Mouse (Mus musculus): ENCODE results near the gene 6430571L13Rik.

6430571L13Rik gene

DNA sequence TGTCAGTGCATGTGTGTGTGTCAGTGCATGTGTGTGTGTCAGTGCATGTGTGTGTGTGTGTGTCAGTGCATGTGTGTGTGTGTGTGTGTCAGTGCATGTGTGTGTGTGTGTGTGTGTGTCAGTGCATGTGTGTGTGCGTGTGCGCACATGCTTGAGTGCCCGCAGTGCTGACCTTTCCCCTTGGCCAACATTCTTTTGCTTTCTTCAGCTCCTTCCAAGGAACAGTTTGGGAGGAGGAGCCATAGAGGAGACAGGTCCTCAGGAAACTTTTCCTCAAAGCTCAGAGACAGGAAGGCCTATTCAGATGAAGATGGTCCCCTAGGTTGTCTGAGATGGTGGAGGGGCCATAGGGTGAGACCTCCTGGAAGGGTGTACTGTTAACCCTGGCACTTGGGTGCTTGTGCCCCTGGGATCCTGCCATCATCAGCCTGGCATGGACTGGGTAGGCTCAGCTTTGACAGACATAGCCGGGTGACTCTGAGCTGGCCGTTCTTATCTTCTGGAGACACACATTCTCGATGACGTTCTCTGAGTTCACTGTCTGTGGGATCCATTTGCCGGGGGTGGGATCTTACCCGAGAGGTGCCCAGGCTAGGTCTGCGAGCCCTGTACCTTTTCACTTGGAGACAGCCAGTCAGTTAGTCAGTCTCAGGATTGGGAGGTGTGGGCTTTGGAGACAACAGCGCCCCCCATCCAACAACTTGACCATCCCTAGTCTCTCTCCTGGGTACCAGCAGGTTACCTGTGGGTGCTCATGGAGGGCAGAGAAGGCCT is 33.1 kb upstream of the 6430571L13Rik start:
- no peak for DNase-seq (ENCODE audit: low spot score in 2 of 2)

DNA sequence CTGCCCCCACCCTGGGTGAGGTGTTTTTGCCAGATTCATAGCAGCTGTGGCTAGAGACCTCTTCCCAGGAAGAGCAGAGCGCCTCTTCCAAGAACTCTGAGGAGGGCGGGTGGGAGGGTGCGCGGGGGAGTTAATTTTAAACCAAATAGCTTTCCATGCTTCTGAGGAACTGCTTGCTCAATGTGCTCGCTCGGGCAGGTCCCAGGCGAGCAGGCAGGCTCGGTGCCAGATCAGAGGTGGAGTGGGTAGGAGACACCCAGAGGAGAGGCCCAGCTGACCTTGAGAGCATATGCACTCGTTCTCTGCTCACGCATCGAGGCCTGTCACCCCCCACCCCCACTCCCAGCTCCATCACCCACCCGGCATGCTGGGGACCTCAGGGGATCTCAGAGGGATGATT is 32.5 kb upstream of the 6430571L13Rik start:
- no peak for DNase-seq (ENCODE audit: low spot score in 2 of 2)

DNA sequence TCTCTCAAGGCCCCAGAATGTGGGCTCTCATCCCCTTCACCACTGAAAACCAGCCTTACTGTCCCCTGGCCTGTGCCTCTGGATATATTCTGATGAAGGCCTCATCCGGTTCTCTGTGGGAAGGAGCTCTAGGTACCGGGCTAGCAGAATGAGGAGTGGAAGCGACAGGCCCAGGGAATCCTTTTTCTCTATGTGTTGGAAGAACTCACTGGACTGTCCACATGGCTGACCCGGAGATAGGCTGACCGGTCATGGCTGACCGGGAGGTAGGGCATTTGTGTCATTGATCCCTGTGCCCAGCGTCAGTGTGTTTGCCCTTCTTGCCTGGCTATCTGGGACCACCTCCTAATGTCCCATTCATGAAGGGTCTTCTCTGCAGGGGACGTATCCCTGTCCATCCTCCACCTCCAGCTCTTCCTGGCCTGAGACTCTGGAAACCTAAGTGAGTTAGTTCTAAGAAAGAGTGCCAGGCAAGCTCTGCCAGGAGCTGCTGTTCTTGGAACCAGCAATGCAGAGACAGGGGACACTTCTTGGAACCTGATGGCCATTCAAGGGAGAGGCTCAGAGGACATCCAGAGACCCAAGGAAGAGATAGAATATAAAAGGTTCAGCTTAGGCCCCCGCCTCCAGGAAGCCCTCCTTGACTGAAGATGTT is 31.9 kb upstream of the 6430571L13Rik start:
- DNase-seq (ENCODE audit: low spot score in 2 of 2), result no peak

- no peak for DNase-seq (ENCODE audit: low spot score in 2 of 2)
Observed at GRCm38 (mm10) chr9:107309171-107309570, 31.2 kb upstream of the 6430571L13Rik start.

- DNase-seq (ENCODE audit: low spot score in 2 of 2), result no peak
Observed at GRCm38 (mm10) chr9:107309600-107309999, 30.8 kb upstream of the 6430571L13Rik start.

- no peak for DNase-seq (ENCODE audit: low spot score in 2 of 2)
Observed at GRCm38 (mm10) chr9:107312811-107313584, 27.4 kb upstream of the 6430571L13Rik start.

GRCm38 (mm10) chr9:107313926-107314325 is 26.5 kb upstream of the 6430571L13Rik start:
- DNase-seq (ENCODE audit: low spot score in 2 of 2), result no peak

DNA sequence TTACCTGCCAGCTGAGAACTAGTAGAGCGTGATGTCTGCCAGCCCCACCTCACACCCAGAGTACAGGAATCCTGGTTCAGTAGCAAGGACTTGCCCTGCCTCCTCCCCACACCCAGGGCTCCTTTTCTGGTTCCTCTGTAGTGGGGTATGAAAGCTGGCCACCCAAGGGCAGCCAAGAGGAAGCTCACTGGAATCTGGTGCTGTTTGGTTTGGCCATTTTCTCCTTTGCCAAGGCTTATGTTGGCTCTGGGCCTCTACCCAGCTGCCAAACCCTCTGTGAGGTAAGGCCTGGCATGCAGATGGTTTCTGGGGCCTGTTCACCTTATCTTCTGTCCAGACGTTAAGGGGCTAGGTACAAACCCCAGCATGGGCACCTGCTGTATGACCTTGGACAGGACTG is 24.6 kb upstream of the 6430571L13Rik start:
- no peak for DNase-seq (ENCODE audit: low spot score in 2 of 2)

DNA sequence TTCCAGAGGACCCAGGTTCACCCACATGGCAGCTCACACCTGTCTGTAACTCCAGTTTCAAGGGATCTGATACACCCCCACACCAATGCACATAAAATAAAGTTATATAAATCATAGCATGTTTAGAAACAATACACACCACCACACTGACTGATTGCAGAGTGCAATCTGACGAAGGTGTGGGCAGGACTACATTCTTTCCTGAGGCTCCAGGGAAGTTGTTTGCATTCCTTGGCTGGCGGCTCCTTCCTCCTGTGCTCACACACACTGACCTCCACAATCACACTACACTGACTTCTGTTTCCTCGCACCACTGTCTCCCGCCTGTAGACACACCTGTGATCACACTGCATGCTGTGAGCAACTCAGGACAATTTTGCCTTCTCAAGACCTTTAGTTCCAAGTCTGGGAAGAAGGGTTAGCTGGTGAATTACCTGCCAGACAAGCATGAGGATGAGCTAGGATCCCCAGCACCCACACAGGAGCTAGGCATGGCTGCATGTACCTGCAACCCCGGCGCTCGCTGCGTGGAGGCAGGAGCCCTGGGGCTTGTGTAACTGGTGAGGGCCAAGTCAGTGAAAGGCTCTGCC is 17.8 kb upstream of the 6430571L13Rik start:
- no peak for DNase-seq (ENCODE audit: low spot score in 2 of 2)

DNA sequence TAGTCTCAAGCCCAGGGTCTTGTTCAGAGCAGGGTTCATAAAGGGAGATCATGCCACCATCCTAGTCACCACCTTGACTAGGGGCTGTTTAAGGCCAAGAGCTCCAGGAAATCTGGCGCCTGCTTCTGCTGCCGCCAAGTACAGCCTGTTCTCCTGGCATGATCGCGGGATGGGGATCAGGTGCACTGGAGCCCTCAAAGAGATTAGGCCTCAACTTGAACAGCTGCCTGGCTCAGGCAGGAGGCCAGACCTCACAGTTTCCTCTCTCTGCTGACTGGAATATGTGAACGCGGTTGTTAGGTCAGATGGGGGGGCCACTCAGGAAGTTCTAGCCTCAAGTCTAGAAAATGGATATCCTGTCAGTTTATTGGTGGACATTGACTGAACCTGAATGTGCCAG is 16.8 kb upstream of the 6430571L13Rik start:
- no peak for DNase-seq (ENCODE audit: low spot score in 2 of 2)

GRCm38 (mm10) chr9:107324799-107325561 is 15.4 kb upstream of the 6430571L13Rik start:
- no peak for DNase-seq (ENCODE audit: low spot score in 2 of 2)

DNA sequence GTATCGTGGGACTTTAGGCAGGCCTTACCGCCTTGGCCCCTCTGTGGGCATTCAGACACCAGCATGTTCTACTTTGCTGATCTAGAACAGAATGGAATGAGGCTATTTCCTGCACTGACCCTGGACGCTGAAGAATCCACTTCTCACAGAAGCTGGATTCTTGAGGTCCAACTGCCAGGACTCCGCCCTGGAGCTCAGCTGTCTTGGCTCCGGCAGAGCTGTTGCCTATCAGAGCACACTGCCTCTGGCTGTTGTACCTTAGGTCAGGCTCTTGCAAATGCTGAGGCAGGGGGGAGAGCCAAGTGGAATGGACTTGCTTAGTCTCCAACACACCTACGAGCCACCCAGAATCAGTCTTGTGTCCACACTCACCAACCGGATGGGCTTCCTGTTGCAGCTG is 14.5 kb upstream of the 6430571L13Rik start:
- DNase-seq (ENCODE audit: low spot score in 2 of 2), result no peak

- DNase-seq (ENCODE audit: low spot score in 2 of 2), result no peak
Observed at GRCm38 (mm10) chr9:107327879-107328620, 12.4 kb upstream of the 6430571L13Rik start.

DNA sequence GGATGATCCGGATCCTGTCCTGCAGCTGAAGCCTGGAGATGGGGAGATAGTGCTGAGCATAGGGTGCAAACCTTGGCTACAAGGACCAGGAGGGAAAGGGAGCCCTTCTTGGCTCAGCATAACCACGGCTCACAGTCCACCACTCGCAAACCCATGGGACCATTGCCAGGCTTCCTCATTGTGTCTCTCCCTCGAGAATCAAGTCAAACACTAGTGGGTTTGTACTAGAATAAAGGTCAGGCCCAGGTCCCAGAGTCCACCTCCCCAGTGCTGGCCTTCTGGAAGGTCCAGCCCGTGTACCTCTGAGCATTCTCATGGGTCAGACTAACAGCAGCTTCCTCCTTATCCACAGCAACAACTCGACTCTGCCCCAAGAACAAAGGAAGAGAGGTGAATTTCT is 9.6 kb upstream of the 6430571L13Rik start:
- no peak for DNase-seq (ENCODE audit: low spot score in 2 of 2)

DNA sequence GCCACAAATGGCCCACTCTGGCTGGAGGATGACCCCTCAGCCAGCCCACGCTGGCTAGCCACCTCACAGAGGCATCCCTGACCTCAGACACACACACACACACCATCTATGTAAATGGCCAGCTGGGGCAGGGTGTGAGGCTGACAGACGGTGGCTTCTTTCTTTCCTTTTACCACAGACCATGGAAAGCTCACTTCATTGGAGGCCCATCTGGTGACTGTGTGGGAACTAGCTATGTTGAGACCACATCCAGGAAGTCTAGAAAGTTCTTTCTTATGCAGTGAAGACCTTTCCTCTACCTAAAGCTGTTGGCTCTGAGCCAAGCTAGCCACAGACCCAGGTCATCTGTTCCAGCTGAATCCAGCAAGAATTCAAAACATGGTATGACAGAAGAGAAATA is 6.7 kb upstream of the 6430571L13Rik start:
- DNase-seq (ENCODE audit: low spot score in 2 of 2), result no peak

DNA sequence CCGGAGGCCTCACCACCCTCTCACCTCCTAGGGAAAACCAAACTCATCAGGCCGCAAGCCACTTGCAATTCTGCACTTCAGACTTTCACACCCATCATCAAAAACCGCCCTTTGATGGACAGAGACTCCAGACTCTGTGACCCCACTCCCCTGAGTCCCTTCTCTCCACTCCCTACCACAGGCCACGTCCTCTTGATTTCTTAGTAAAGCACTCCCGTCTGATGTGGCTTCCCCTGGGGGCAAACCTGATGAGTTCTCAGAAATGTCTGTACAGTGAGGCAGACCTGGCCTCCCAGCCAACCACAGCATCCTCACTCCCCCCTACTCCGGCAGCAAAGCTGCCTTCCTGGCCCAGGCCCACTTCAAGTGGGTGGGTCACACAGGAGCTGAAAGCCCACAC is 6.0 kb upstream of the 6430571L13Rik start:
- DNase-seq (ENCODE audit: low spot score in 2 of 2), result no peak

- DNase-seq (ENCODE audit: low spot score in 2 of 2), result no peak
Observed at GRCm38 (mm10) chr9:107335046-107335445, 5.4 kb upstream of the 6430571L13Rik start.

DNA sequence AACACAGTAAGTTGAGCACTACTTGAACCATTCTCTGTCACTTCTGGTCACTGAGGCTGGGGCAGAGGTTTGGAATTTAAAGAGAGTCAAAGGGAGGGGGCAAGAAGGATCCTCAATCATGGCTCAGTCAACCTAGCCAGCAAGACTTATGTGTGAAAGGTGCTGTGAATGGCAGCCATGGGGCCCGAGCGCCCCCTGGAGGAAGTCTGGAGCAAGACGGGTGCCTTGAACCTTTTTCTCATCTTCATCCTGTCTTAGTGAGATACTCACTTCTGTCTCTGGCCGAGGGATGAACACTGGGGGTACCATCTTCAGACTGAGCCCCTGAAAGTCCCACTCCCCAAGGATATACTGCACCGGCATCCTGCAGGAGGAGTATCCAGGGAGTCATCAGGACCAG is 4.5 kb upstream of the 6430571L13Rik start:
- DNase-seq (ENCODE audit: low spot score in 2 of 2), result peak; percentile 50 to 68

DNA sequence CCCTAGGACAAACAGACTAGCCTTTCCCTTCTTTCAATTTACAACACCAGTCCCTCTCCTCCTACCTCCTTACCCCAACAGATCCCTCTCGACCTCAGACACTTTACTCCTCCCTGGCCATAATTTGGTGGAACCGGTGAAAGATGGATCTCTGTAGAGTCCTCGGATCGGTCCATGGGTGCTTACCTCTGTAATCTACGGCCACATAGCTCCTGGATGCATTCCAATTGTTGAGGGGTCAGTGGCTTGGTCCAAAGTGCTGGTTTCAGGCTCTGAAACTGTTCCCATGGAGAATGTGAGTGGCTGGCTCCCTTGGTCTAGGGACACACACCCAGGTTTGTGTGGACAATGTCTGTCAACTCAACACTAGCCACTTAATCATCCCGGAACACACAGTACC is 4.0 kb upstream of the 6430571L13Rik start:
- DNase-seq (ENCODE audit: low spot score in 2 of 2), result no peak

GRCm38 (mm10) chr9:107338172-107338883 is 2.1 kb upstream of the 6430571L13Rik start, which contains the start of gene Hemk1:
Gene Hemk1, minus strand, starts transcription at chr9:107338350.
- peak; percentile 58 to 75 for DNase-seq (ENCODE audit: low spot score in 2 of 2)
